Mouse (Mus musculus) left cerebral cortex, postnatal 4 days (tissue): ENCODE data around the gene Trpc7. TPM values are rescaled to one million over a fixed set of nuclear protein-coding genes. Genes with fewer than 3 reads are reported as not detected.

ENCODE experiments used
- DNase-seq: peaks from one replicate; pipeline ENCODE4 v3.0.0-alpha.2; 2022
- intact Hi-C: fragments of 180-260 bp; cut with DNase I; formaldehyde crosslinking; loops from one replicate; pipeline ENCODE4 v1.15.1; 2025
- total RNA-seq, 2 experiments: library from RNA; stranded (reverse); gene quantifications; 2 replicates each; pipeline ENCODE4 v1.2.3; 2021

Trpc7 gene
- total RNA-seq, 2 experiments from 2014 or later: 5.3 to 5.8 TPM

DNA sequence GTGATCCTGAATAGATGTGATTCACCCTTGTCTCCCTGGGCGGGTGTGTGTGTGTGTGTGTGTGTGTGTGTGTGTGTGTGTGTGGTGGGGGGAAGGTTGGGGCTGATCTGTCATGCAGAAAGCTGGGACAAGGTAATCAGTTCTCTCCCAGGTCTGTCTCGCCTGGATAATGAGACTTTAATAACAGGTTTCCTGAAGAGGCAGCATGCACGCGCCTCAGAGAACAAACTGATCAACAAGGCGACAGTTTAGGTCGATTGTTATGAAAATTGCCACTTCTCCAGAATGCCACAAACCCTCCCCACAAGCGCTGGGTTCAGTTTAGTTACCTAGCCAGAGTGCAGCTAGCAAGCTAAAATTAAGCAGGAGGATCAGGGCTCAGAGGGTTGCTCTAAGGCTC is 101.4 kb downstream of the Trpc7 start:
- DNase-seq: no peak

GRCm38 (mm10) chr13:56792844-56793243 is 102.9 kb downstream of the Trpc7 start:
- intact Hi-C loops: no loop called here
- DNase-seq: no peak

More for the DNA sequence above, 101.4 kb downstream of the Trpc7 start:
- intact Hi-C loops: no loop called here

DNA sequence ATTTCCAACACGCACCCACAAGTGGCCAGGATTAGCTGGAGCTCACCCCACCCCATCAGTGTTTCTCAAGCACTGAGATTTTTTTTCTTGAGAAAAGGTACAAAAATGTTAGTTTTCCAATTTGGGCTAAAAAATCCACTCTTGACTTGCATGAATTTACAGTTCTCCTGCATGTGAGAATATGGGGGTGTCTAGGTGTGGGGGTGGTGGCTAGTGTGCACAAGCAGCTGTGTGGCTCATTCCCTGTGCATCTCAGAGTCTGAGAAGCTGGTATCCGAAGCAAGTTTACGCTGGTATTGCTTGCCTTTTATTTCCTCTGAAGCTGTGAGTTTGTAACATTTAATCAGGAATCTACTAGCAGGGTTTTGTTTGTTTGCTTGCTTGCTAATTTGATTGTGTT is 105.1 kb downstream of the Trpc7 start:
- intact Hi-C loops: no loop called here
- no peak for DNase-seq

DNA sequence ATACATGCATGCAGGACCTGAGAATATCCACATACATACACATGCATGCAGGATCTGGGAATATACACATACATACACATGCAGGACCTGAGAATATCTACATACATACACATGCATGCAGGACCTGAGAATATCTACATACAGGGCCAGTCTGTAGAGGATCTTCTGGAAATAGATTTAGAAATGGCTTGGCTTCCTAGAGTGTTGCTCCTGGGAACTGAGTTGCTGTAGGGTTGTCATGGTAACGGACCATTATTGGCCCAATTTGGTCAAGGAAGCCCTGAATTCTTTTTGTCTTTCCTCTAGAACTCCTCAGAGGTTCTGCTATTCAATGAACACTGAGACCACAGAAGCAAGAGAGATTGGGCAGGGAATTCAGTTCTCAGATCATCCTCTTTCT is 113.2 kb downstream of the Trpc7 start:
- DNase-seq: no peak
- intact Hi-C loops: no loop called here

GRCm38 (mm10) chr13:56781697-56782096 is 114.1 kb downstream of the Trpc7 start:
- intact Hi-C loops: no loop called here

DNA sequence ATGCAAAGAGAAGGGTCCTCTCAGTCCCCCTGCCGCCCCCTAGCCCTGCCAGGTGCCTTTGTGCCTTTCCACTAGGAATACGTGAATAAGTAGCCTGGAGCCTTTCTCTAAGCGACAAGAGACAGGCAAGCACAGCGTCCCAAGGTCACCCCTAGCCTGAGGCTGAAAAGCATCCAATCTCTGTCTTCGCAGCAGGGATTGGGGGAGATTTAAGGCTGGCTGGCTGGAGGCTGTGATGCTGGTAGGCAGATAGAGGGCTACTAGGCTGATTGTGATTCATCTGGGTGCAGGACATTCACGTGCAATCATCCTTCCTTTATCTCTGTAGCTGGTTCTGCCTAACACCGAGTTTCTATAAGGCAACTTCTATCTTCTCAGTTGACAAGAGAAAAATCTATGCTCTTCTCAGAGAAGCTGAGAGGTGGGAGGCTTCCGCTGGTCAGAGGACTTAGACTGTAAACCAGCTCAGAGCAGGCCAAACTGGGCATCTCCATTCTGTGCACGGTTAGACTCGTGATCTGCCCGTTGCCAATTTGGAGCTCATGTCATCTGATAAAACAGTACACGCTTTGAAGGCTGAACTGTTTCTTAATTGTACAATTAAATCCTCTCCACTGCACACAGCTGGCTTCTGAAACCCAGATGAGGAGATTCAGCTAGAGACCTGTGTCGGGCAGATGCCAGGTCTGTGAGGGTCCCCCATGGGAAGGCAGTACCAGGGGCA is 114.9 kb downstream of the Trpc7 start:
- intact Hi-C loops: no loop called here
- no peak for DNase-seq

More at GRCm38 (mm10) chr13:56781697-56782096, 114.1 kb downstream of the Trpc7 start:
- DNase-seq: no peak

DNA sequence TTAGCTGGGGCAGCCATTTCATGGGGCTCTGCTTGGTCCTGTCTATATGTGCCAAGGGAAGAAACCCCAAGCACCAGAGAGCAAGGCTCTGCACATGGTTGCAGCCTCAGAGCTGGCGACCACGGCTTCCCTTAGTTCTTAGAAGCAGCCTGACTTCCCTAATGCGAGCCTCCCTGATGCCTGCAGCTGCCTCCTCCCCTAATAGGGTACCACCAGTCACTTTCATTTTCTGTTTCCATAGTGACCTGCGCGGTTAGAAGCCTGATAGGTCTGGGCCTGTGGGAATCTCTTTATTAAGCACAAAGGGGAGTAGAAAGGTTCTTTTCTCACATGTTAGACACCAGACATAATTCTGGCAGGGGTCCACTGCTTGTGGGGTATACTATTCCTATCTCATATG is 121.5 kb downstream of the Trpc7 start:
- intact Hi-C loops: no loop called here
- no peak for DNase-seq

GRCm38 (mm10) chr13:56773262-56773870 is 122.4 kb downstream of the Trpc7 start:
- no peak for DNase-seq
- intact Hi-C loops: no loop called here

DNA sequence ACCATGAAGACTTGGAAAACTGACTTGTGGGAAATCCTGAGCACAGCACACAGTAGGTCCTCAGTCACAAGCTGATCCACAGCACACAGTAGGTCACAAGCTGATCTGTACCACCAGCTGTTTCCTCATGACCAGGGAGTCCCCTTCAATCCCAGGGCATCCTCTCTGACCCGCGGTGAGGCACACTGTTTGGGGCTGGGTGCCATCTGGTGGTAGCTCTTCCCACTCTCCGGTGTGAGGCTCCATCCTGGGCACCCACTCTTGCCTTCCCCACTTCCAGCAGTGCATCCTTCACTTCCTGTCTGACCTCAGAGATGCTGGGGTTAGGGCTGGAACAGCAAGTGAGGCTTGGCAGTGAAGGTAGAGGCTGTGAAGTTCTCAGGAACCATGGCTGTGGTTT is 123.2 kb downstream of the Trpc7 start:
- intact Hi-C loops: no loop called here

DNA sequence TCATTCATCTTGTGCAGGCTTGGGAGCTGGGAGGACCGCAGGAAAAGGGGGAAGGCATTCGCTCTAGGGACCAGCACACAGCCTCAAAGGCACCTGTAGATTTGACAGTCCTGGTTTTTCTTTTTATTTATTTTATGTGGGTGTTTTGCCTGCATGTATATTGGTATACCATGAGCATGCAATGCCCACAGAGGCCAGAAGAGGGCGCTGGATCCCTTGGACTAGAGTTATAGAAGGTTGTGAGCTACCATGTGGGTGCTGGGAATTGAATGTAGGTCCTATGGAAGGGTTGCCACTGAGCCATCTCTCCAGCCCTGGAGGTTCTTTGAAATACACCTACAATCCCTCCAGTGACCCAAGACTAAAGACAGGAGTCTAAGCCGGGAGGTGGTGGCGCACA is 125.0 kb downstream of the Trpc7 start:
- intact Hi-C loops: no loop called here
- DNase-seq: no peak

More for the DNA sequence above, 123.2 kb downstream of the Trpc7 start:
- no peak for DNase-seq

GRCm38 (mm10) chr13:56770136-56770578 is 125.6 kb downstream of the Trpc7 start:
- no peak for DNase-seq
- intact Hi-C loops: no loop called here

DNA sequence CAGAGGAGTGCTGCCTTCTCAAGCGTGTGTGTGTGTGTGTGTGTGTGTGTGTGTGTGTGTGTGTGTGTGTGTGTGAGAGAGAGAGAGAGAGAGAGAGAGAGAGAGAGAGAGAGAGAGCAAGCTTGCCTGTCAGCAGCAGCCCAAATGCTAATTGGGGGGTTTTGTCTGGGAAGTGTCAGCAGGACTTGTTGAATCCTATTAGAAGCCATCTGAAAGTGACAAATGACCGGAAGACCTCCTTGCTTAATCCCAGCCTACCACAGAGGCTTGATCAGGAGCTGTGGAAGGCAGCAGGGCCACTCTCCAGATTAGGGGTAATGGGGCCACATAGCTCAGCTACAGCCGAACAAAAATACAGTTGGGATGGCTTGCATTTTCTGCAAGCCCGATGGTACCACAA is 126.4 kb downstream of the Trpc7 start:
- DNase-seq: no peak
- intact Hi-C loops: no loop called here

GRCm38 (mm10) chr13:56766211-56766610 is 129.6 kb downstream of the Trpc7 start:
- no peak for DNase-seq
- intact Hi-C loops: no loop called here

DNA sequence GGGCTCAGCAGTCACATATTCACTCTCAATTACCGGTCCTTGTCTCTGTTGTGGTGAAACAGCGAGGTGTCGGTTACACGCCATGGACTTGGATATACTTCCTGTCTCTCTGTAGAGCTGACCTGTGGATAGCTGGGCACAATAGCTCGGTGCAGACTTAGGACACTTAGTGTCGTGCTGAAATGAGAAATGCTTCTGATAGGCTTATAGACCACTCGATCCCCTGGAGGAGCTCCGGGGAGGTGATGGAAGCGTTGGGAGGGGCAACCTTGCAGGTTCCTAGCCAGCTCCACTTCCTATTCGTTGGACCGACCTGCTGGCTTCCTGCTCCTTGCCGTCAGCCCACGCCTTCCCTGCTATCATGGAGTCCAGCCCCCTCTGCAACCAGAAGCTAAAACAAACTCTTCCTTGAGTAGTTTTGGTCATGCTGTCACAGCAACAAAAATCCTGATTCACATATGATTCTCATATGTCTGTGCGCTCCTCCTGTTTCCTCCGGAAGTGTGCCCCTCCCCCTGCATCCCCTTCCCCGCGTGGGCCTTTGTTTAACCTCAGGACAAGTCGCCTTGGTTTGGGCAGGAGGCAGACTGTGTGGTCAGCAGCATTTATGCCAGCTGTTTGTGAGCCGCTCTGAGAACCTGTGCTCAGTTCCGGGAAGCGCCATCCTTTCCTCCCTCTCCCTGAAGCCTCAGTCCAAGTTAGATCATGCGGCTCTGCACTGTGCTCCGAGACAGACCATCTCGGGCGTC is 130.3 kb downstream of the Trpc7 start:
- no peak for DNase-seq
- intact Hi-C loops: no loop called here

- DNase-seq: peak; percentile 68
Observed at GRCm38 (mm10) chr13:56762446-56763229, 133.2 kb downstream of the Trpc7 start.

DNA sequence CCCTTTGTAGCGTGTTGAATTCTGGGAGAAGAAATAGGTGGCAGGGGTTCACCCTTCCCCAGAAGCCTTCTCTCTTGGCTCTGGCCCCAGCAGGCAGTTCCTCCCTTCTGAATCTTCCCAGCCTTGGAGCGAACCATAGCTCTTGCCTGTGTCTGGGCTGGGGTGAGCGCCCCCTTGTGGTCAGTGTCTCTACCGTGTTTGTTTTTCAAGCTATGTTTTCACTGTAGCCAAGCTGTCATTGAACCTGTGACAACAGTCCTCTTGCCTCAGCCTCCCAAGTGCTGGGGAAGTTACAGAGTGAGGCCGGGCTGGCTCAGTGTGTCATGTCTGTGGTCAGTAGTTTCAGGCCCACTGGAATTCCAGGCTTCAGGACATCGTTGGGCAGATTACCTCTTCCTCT is 137.3 kb downstream of the Trpc7 start:
- intact Hi-C loops: no loop called here
- peak; percentile 85 for DNase-seq

More at GRCm38 (mm10) chr13:56762446-56763229, 133.2 kb downstream of the Trpc7 start:
- intact Hi-C loops: no loop called here

GRCm38 (mm10) chr13:56757201-56757600 is 138.6 kb downstream of the Trpc7 start:
- intact Hi-C loops: no loop called here

DNA sequence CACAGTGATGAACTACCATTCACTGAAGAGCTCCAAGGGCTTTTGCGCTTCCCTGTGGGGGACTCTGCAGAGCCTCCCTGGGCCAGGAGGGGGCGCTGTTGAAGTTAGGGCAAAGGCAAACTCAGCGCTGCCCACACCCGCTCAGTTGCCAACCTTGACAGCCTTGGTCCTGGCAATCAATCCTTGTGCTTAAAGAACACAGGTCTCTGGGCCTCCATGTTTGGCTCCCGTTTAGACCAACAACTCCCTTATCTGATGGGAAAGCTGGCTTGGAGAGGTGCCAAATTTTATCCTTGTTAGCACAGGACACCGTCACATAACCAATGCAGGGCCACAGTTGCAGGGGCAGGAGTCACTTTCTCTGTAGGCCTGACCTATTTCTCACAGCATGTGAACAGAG is 139.9 kb downstream of the Trpc7 start:
- no peak for DNase-seq
- intact Hi-C loops: no loop called here

More at GRCm38 (mm10) chr13:56757201-56757600, 138.6 kb downstream of the Trpc7 start:
- DNase-seq: no peak

GRCm38 (mm10) chr13:56753192-56753951 is 142.4 kb downstream of the Trpc7 start, which contains the start of gene Gm45623:
TSS of gene Gm45623 (minus strand) at chr13:56753827.
- no peak for DNase-seq
- intact Hi-C loops: no loop called here
